Mouse (Mus musculus) bone marrow, adult 2 months (tissue): ENCODE results near the gene Lbx1.

Experiments used
- CTCF ChIP-seq: fragments of 200-500 bp; IDR thresholded peaks from 2 replicates; pipeline ENCODE4 v1.5.1; 2011; ENCODE audit warnings: low read length, control low read depth; ENCODE audit not compliant: control insufficient read depth, insufficient read depth
- POLR2A ChIP-seq: fragments of 200-500 bp; IDR thresholded peaks from 2 replicates; pipeline ENCODE4 v1.6.1; 2011; ENCODE audit warnings: low read depth, mild to moderate bottlenecking, control low read depth, low read length, borderline replicate concordance; ENCODE audit not compliant: control insufficient read depth

DNA sequence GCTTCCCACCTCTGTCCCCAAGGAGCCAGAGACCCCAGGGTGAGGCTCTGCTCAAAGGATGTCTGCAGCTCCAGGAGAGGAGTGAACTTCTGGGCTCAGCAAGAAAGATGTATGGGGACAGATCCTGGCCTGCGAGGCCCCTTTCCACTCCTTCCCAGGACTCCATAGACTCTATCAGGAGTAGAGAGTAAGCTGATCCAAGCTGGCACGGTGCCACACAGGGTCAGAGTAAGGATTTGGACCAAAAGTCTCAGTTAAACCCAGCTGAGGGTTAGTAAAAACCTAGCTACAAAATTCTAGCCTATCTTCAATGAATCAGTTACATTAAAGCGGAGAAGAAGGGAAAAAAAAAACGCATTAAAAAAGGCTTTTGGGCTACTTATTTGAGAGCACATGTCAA, 40.6 kb upstream of the Lbx1 start:
- TF ChIP-seq CTCF (no peak), POLR2A (no peak)
